Mouse (Mus musculus) A20 (cell line): Measurements from ENCODE around the gene Spef2.
"Not testable (repeated sequence)": the region's sequence is repeated elsewhere in the genome, so short reads cannot be mapped to it uniquely, and the experiment has no call there.

Source experiments
- DNase-seq: peaks from one replicate; pipeline ENCODE4 v3.0.0-alpha.2; 2011; ENCODE audit warnings: low read depth, low spot score

Gene Spef2

GRCm38 (mm10) chr15:9557264-9557663 lies 191.4 kb downstream of the Spef2 start:
- not testable (repeated sequence) for DNase-seq

- DNase-seq = no peak
Measured at GRCm38 (mm10) chr15:9548951-9549350, 199.7 kb downstream of the Spef2 start.

- DNase-seq = no peak
Measured at GRCm38 (mm10) chr15:9535200-9535599, 213.5 kb downstream of the Spef2 start.

- DNase-seq = no peak
Measured at GRCm38 (mm10) chr15:9533356-9533902, 215.2 kb downstream of the Spef2 start.

- no peak for DNase-seq
Measured at GRCm38 (mm10) chr15:9530076-9530475, 218.6 kb downstream of the Spef2 start, which contains the start of gene Il7r. Gene Il7r (minus strand): TSS chr15:9530176.

GRCm38 (mm10) chr15:9529646-9530045 lies 219.0 kb downstream of the Spef2 start:
- DNase-seq = no peak
